Mouse (Mus musculus): ENCODE data around the gene Afap1l2. TPM values are rescaled to one million over a fixed set of nuclear protein-coding genes. Genes with fewer than 3 reads are reported as not detected.

Gene Afap1l2
- total and polyA plus RNA-seq, 2 experiments, result 0.55 to 0.77 TPM

- WGBS, result 71% methylated on average over 7 of the region's 7 CpGs
- no peak for DNase-seq (ENCODE audit: extremely low read depth, low read depth, low spot score)
These were observed 36.7 kb downstream of the Afap1l2 start for GRCm38 (mm10) chr19:56971347-56971746.

GRCm38 (mm10) chr19:56963876-56964275 is 44.2 kb downstream of the Afap1l2 start:
- Histone ChIP-seq H3K36me3 (ENCODE audit: control insufficient read depth, insufficient read depth, low read length) (no peaks in the 10 kb centered on the region), H3K27ac (replicated peaks; ENCODE audit: insufficient read depth, low read depth, low read length) (no peak overlapping the region), H3K9ac (ENCODE audit: low read depth, low read length) (no peak overlapping the region), H3K79me2 (ENCODE audit: control insufficient read depth, insufficient read depth, low read length) (no peaks in the 10 kb centered on the region), H3K27me3 (ENCODE audit: control insufficient read depth, insufficient read depth, low read length) (no peaks in the 10 kb centered on the region), H3K4me1 (ENCODE audit: control insufficient read depth, insufficient read depth, low read length) (no peaks in the 10 kb centered on the region), H3K4me3 (ENCODE audit: insufficient read depth, low read depth, low read length) (no peak overlapping the region)
- TF ChIP-seq CTCF (IDR thresholded peaks at IDR 0.05; ENCODE audit: low read depth, low read length), result no peak
- TF ChIP-seq POLR2A (IDR thresholded peaks at IDR 0.05; ENCODE audit: extremely low read depth, insufficient read depth, low read length), result no peak
- WGBS, result 72% methylated on average over 5 of the region's 5 CpGs
- DNase-seq (ENCODE audit: extremely low read depth, low read depth, low spot score), result no peak

More at GRCm38 (mm10) chr19:56971347-56971746, 36.7 kb downstream of the Afap1l2 start:
- Histone ChIP-seq H3K4me1 (ENCODE audit: control insufficient read depth, insufficient read depth, low read length) (no peaks in the 10 kb centered on the region), H3K9ac (ENCODE audit: low read depth, low read length) (no peak overlapping the region), H3K27ac (replicated peaks; ENCODE audit: insufficient read depth, low read depth, low read length) (no peak overlapping the region), H3K79me2 (ENCODE audit: control insufficient read depth, insufficient read depth, low read length) (no peaks in the 10 kb centered on the region), H3K4me3 (ENCODE audit: insufficient read depth, low read depth, low read length) (no peak overlapping the region), H3K36me3 (ENCODE audit: control insufficient read depth, insufficient read depth, low read length) (no peaks in the 10 kb centered on the region), H3K27me3 (ENCODE audit: control insufficient read depth, insufficient read depth, low read length) (no peaks in the 10 kb centered on the region)
- TF ChIP-seq CTCF (IDR thresholded peaks at IDR 0.05; ENCODE audit: low read depth, low read length) (no peak), POLR2A (IDR thresholded peaks at IDR 0.05; ENCODE audit: extremely low read depth, insufficient read depth, low read length) (no peak)

- WGBS, result 81% methylated on average over 3 of the region's 3 CpGs
- TF ChIP-seq POLR2A (IDR thresholded peaks at IDR 0.05; ENCODE audit: extremely low read depth, insufficient read depth, low read length) (no peak), CTCF (IDR thresholded peaks at IDR 0.05; ENCODE audit: low read depth, low read length) (no peak)
- H3K36me3 ChIP-seq (ENCODE audit: control insufficient read depth, insufficient read depth, low read length), result no peaks in the 10 kb centered on the region
- no peak for DNase-seq (ENCODE audit: extremely low read depth, low read depth, low spot score)
- H3K9ac ChIP-seq (ENCODE audit: low read depth, low read length), result no peak overlapping the region
- H3K79me2 ChIP-seq (ENCODE audit: control insufficient read depth, insufficient read depth, low read length), result no peaks in the 10 kb centered on the region
- no peaks in the 10 kb centered on the region; the same call in 1 of the 2 replicates for H3K27me3 ChIP-seq (ENCODE audit: control insufficient read depth, insufficient read depth, low read length)
- H3K4me3 ChIP-seq (ENCODE audit: insufficient read depth, low read depth, low read length), result no peak overlapping the region
- no peak overlapping the region for H3K27ac ChIP-seq (replicated peaks; ENCODE audit: insufficient read depth, low read depth, low read length)
- H3K4me1 ChIP-seq (ENCODE audit: control insufficient read depth, insufficient read depth, low read length), result no peaks in the 10 kb centered on the region
These were observed 48.4 kb downstream of the Afap1l2 start for GRCm38 (mm10) chr19:56959601-56960000.

- 80% methylated on average over 2 of the region's 2 CpGs for WGBS
- no peaks in the 10 kb centered on the region for H3K36me3 ChIP-seq (ENCODE audit: control insufficient read depth, insufficient read depth, low read length)
- H3K27me3 ChIP-seq (ENCODE audit: control insufficient read depth, insufficient read depth, low read length), result no peaks in the 10 kb centered on the region; the same call in 1 of the 2 replicates
- no peak overlapping the region for H3K4me3 ChIP-seq (ENCODE audit: insufficient read depth, low read depth, low read length)
- H3K4me1 ChIP-seq (ENCODE audit: control insufficient read depth, insufficient read depth, low read length), result no peaks in the 10 kb centered on the region
- no peak overlapping the region for H3K27ac ChIP-seq (replicated peaks; ENCODE audit: insufficient read depth, low read depth, low read length)
- no peak overlapping the region for H3K9ac ChIP-seq (ENCODE audit: low read depth, low read length)
- no peaks in the 10 kb centered on the region for H3K79me2 ChIP-seq (ENCODE audit: control insufficient read depth, insufficient read depth, low read length)
- DNase-seq (ENCODE audit: extremely low read depth, low read depth, low spot score), result no peak
- TF ChIP-seq CTCF (IDR thresholded peaks at IDR 0.05; ENCODE audit: low read depth, low read length), result no peak
- no peak for TF ChIP-seq POLR2A (IDR thresholded peaks at IDR 0.05; ENCODE audit: extremely low read depth, insufficient read depth, low read length)
These were observed 49.0 kb downstream of the Afap1l2 start for GRCm38 (mm10) chr19:56959057-56959456.

- Histone ChIP-seq H3K79me2 (ENCODE audit: control insufficient read depth, insufficient read depth, low read length) (no peaks in the 10 kb centered on the region), H3K4me1 (ENCODE audit: control insufficient read depth, insufficient read depth, low read length) (no peaks in the 10 kb centered on the region), H3K27ac (replicated peaks; ENCODE audit: insufficient read depth, low read depth, low read length) (no peak overlapping the region), H3K4me3 (ENCODE audit: insufficient read depth, low read depth, low read length) (no peak overlapping the region), H3K27me3 (ENCODE audit: control insufficient read depth, insufficient read depth, low read length) (no peaks in the 10 kb centered on the region; the same call in 1 of the 2 replicates), H3K9ac (ENCODE audit: low read depth, low read length) (no peak overlapping the region), H3K36me3 (ENCODE audit: control insufficient read depth, insufficient read depth, low read length) (no peaks in the 10 kb centered on the region)
- 42% methylated on average over 6 of the region's 6 CpGs for WGBS
- DNase-seq (ENCODE audit: extremely low read depth, low read depth, low spot score), result peak; percentile 29
- no peak for TF ChIP-seq POLR2A (IDR thresholded peaks at IDR 0.05; ENCODE audit: extremely low read depth, insufficient read depth, low read length)
- no peak for TF ChIP-seq CTCF (IDR thresholded peaks at IDR 0.05; ENCODE audit: low read depth, low read length)
These were observed 49.4 kb downstream of the Afap1l2 start for GRCm38 (mm10) chr19:56958582-56959021.

- TF ChIP-seq POLR2A (IDR thresholded peaks at IDR 0.05; ENCODE audit: extremely low read depth, insufficient read depth, low read length) (no peak), CTCF (IDR thresholded peaks at IDR 0.05; ENCODE audit: low read depth, low read length) (no peak)
- 73% methylated on average over 4 of the region's 4 CpGs for WGBS
- no peak overlapping the region for H3K9ac ChIP-seq (ENCODE audit: low read depth, low read length)
- no peak for DNase-seq (ENCODE audit: extremely low read depth, low read depth, low spot score)
- no peak overlapping the region for H3K27ac ChIP-seq (replicated peaks; ENCODE audit: insufficient read depth, low read depth, low read length)
- H3K79me2 ChIP-seq (ENCODE audit: control insufficient read depth, insufficient read depth, low read length), result no peaks in the 10 kb centered on the region
- no peaks in the 10 kb centered on the region for H3K36me3 ChIP-seq (ENCODE audit: control insufficient read depth, insufficient read depth, low read length)
- H3K4me1 ChIP-seq (ENCODE audit: control insufficient read depth, insufficient read depth, low read length), result no peaks in the 10 kb centered on the region
- H3K4me3 ChIP-seq (ENCODE audit: insufficient read depth, low read depth, low read length), result no peak overlapping the region
- no peaks in the 10 kb centered on the region; the same call in 1 of the 2 replicates for H3K27me3 ChIP-seq (ENCODE audit: control insufficient read depth, insufficient read depth, low read length)
These were observed 50.0 kb downstream of the Afap1l2 start for GRCm38 (mm10) chr19:56958011-56958410.
